Mouse (Mus musculus) kidney, postnatal 10 days (tissue): ENCODE results near the gene Cpa4.

Source experiments
- DNase-seq: peaks from one replicate; pipeline ENCODE4 v3.0.0; 2021; ENCODE audit warnings: mixed read lengths

The Cpa4 gene

DNA sequence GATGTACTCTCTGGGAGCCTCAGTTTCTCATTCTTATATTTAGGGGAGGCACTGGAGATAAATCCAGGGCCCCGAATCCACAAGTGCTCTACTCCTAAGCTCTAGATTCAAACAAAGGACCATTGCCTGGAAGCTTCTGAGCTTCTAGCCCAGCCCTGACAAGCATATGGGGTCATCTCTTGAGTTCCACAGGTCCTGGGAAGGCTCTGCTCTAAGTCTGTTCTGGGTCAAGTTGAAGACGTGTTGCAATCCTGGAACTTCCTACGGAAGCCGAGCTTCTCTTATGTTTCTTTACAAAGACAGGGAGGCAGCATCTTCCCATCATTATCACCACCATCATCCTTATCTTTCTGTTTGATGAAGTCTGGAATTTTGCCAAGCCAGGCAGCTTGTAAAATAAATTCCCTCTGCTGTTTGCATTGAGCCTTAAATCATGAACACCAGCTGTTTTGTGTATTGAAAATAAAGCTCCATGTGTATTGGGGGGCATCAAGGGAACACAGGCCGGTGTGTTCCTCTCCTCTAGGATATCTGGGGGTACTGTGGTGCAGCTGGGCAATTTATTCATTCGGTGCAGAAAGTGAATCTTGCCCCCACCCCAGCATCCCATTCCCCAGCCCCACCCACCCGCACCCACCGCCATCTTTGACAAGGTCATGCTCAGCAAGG is 28.2 kb downstream of the Cpa4 start:
- DNase-seq = no peak

DNA sequence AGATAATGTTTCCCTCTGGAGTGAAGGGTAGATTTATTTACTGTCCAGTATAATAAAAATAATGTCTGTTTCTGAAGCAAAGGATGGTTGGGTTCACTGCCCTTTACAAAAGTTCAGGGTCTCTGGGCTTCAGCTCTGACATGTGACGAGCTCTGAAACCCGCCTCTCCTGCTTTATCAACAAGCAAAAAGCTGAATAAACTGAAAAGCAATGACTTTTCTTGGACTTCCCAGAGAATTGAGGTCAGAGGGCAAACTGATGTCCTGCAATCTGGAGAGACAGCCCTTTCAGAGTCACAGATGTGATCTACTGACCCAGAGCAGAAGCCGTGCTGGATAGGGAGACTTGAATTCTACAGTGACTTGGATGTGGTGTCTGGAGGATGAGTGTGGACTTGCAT is 31.9 kb downstream of the Cpa4 start:
- DNase-seq = peak; percentile 39

DNA sequence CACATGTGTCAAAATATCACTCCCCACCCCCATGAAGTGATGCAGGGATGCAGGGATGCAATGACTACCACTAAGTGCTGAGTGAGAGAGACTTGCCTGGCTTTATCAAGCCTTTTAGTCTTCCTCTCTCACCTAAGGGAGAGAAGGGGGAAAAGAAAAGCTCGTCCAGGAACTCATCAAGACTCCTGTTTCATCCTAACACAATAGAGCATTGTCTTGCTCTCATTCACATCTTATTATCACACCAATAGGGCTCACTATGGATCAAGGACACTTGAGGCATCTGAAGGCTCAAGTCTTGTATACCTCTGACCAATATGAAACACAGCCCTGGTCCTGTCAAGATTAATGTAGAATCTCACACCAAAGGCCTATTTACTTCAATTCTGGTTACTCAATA is 32.8 kb downstream of the Cpa4 start:
- DNase-seq = no peak

DNA sequence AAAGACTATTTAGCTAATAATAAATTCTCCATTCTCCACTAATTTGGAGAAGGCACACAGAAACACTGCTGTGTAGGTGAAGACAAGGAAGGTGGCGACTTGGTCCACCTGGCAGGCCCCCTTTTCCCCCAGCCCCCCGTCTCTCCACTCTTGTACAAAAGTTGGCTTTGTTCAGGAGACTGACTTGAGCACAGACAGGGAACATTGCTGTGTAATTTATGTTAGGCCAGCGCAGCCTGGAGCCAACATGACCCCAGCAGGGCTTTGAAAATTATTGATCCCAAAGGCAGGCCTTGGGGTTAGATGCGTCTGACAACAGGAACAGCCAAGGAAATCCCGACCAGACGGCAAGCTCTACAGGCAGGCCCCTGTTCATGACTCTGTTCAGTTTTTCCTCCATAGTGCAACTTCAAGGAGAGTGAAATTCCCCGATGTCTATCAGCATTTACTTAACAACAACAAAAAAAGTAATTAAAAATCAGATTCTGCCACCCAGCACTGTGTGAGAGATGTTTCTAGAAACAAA is 36.2 kb downstream of the Cpa4 start:
- DNase-seq = no peak

DNA sequence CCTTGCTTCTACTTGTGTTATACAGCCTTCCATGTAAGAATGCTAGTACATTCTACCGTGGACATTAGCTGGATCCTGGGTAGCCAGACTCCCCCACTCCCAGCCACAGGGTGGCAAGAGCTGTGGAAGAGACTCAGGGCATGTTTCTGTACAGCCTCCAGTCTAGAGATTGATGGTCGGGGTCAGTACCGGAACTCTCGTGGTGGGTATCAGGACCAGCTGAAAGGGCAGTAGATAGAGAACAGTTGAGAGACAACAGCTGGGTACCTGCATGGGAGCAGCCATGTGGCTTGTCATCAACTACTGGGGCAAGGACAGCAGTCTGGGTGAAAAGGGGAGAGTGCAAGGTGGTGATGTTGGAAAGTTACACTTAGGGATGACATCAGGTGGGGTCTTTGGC is 36.9 kb downstream of the Cpa4 start:
- DNase-seq = no peak

DNA sequence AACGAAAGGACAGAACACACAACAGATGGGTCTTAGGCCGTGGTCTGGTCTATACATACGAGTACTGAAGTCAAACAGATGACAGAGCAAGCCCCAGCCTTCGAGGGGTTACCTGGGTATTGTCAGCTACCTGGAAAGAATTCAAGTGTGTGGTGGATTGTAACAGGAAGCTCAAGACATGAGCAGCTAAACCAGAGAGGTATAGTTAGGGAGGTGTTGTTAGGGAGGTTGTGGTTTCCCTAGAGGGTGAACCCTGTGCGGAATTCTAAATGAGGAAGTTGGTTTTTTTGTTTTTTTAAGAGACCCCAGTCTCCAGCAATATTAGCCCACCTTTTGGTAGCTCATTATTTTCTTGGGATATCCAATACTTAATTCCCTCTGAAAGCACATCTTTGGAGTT is 37.5 kb downstream of the Cpa4 start:
- DNase-seq = no peak

DNA sequence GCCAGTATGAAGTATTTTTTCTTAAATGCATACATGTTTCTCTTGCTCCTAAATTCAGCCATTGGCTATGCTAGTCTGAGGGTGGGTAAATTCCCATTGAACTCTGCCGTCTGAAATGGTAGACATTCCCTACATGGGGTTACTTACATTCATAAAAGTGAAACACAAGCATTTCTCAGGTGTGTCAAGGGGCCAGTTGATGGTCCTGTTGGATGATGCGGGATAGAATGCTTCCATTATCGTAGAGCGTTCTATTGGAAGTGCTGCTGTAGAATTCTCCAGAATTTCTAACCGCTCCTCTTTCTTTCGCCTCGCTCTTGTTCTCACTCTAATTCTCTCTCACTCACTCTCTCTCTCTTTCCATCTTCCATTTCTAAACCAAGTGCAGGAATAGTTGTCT is 42.5 kb downstream of the Cpa4 start, which contains the start of gene Cpa5:
Gene Cpa5, plus strand, starts transcription at position 301 of the 400 bp plus-strand sequence.
- DNase-seq = no peak

DNA sequence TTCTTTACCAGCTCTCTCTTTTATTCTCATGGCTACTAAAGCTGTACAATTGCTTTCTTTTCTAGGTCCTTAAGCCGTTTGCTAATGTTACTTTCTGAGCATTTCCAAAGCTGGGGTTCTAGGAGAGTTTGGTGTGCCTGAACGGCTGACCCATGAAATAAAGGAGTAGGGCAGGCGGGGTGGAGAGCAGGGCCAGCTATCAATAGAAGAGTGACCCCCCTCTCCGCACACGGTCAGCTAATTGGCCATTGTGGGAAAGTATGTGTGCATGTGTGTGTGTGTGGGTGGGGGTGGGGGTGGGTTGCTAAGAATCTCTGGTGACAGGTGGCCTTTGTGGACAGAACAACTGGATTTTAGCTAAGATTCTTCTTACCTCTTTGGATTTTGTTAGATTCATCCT is 43.0 kb downstream of the Cpa4 start:
- no peak for DNase-seq

DNA sequence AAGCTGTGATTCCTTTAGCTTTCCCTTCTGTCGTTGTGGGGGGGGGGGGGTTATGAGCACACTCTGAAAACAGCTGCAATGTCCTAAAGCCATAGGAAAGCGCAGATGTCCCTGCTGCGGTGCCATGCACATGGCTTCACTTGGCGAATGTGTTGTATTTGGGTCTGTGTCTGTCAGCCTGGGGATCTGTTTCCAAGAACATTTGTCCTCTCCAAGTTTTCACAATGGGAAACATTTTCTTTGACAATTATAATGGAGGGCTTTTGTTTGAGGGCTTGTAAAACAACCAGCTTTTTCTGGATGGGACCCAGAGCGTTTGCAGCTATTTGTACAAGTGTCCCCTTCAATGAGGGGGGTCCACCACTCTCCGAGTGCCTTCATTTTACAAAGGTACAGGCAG is 46.1 kb downstream of the Cpa4 start:
- DNase-seq = no peak

DNA sequence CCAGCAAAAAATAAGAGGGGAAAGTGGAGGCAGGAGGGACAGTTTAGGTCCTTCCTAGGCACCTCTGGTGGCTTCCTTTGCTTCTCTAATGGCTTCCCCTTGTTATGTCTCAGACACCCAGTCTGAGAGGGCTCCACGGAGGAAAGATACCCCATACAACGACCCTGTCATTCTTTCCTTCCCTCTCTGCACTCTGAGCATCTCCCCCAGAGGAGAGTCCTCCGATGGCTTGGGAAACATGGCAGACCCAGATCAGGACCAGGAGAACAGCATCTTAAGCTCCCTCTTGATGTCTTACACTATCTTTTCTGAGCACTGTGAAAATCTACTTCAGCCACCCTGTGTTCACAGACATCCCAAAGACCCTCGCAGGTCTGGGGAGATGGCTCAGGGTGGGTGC is 47.6 kb downstream of the Cpa4 start:
- no peak for DNase-seq

DNA sequence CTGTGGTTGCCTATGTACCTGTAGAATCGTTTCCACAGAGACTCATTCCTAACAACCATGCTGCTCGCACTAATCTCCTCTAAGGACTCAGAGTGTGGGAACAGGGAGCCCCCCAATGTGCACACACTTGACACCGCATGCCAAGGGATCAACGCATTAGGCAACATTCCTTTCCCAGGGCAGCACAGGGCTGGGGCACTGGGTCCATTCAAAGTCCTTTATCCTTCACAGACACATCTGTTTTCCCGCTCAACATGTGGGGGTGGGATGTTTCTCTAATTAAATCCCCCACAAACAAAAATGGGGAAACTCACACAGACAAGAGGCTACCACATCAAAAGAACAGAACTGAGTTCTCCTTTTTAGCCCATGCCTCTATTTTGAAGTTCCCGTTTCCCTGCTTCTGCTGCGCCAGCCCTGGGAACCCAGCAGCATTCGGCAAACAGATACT is 48.3 kb downstream of the Cpa4 start:
- DNase-seq = no peak

DNA sequence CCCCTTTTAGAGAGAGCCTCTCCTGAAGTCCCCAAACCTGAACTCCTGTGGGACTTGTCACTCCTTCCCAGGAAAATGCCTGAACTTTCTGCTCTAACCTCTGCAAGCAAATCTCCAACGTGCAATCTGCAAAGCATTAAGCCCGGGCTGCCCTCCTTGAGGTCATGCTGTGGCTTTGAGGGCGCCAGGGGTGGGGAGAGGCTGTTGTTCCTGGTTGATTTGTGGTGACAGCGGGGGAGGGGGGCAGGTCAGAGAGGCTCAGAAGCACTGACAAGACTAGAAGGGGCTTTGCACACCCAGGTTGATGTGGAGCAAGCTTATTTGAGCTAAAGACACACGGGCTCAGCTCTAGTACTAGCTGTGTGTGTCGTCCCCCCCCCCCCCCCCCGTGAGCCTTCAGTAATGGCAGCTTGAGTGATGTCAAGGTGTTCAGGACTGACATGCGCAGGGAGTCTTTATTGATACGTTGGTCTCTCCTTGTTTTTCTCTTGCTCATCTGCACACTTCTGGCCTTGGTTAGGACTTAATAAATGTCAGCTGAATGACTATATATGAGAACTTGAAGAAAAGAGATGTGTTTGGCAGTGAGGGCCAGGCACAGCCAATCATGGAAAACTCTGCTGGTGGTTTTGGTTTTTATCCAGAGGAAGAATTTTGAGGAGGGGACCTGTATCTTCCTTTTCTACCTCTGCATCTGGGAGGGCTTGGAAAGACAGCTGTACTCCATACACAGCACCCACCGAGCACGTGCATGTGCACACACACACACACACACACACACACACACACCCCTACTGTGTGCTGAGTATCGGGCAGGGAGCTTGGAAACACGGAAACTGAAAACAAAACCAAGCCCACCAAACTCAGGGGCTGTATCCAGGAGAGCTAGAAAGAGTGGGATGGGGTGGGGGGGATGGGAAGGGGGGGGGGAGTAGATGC is 49.1 kb downstream of the Cpa4 start:
- DNase-seq = peak; percentile 55

DNA sequence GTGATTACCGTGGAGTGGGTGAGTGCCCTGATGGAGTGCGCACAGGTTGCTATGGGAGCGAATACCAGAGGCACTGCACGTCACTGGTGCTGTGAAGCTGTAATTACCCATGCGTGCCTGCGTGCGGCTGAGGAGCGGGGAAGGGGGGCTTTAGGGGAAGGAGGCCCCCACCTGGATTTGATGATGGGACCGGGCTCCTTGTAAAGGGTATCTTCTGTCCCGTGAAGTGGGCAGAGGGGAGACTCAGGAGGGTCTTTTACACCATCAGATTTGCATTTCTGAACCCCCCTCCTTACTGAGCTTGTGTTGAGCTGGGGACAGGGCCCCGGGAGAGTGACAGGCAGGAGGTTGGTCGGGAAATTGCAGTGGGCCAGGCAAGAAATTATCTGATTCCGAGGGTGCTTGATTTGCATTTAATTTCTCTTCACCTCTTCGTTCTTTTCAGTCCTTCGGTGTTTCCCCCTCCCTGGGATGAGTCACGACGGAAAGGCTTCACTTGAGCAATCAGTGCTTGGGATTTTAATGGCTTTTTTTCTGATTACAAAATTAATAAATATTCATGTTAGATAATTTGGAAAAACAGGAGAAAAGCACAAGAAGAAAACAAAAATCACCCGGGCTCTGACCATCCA is 49.9 kb downstream of the Cpa4 start:
- no peak for DNase-seq

DNA sequence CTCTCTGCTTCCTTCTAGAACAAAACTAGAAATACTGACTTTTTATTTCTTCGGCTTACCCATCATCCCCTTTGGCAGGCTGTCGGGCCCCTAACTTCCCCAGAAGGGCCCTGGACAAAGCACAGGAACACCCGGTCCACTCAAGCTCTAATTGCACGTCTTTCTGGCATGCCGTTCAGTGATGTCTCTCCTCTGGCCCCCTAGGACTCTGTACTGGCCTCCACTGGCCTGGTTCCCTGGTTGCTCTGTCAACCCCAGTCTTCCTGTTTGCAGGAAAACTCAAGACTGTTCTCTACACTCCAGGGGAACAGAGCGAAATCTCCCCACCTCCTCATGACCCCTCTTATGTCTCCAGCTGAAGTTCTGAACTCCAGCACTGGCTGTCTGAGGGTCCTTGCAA is 50.6 kb downstream of the Cpa4 start:
- no peak for DNase-seq

DNA sequence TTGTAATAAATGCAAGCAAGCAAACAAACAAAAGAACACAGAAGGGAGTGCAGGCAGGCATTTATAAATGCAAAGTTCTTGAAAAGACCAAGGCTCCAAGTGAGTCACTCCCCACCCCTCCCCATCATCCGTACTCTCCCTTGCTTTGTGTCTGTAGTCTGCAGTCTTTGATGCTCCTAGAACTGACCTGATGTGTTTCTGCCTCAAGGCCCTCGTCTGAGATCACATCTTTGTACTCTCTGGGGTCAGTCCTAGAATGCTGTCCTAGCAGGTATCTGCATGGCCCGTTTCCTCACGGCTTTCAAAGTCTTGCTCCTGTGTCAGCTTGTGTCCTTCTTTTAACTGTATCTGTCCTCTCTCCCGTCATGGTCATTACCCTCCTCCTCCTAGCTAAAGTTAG is 51.4 kb downstream of the Cpa4 start:
- DNase-seq = no peak

DNA sequence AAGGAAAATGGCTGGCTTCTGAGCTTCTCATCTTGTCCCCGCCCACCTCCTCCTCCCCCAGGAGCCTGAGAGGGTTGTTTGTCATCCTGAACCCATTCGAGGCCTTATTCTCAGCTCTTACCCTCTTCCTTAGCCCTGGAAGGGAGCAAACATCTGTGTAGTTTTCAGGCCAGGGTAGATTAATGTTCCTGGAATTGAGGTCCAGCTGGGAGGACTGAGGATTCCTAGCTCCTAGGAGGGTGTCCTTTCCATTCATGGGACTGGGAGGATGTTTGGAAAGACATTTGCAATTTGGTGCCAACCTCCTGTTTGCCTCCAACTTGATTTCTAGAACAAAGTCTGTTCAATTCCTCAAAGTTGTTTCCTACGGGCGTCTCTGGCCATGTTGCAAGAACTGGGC is 52.4 kb downstream of the Cpa4 start:
- DNase-seq = no peak

DNA sequence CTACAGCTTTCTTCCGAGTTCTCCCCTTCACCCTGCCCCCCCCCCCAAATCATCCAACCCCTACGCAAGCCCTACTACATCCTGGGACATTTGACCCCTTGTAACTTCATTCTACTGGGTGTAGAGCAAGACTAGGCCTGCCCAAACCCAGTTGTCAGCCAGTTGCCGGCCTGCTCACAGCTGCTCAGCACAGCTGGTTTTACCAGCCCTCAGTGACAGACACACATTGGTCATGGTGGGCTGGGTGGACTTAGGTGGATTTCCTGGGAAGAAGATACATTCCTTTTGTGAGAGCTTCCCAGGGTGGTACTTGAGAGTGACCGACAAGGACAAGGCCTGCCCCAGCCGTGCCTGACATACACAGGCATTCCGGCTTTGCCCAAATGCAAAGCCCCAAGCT is 52.8 kb downstream of the Cpa4 start:
- DNase-seq = no peak

DNA sequence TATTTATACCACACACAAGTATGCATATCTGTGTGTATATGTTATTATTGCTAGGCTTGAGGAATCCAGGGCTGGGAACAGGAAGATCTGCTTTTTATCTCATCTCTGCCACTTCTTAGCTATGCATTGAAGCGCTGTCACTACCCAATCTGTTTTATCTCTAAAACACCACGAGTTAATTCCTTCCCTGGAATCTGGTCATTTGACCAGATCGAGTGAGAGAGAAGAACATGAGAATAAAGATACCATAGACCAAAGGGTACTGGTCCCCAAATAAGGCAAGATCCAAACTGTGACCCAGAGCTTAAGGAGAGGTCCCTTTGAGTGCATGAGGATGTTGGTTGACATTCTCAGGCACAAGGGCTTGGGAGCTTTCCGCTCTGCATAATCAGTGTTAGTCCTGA is 53.8 kb downstream of the Cpa4 start:
- no peak for DNase-seq

DNA sequence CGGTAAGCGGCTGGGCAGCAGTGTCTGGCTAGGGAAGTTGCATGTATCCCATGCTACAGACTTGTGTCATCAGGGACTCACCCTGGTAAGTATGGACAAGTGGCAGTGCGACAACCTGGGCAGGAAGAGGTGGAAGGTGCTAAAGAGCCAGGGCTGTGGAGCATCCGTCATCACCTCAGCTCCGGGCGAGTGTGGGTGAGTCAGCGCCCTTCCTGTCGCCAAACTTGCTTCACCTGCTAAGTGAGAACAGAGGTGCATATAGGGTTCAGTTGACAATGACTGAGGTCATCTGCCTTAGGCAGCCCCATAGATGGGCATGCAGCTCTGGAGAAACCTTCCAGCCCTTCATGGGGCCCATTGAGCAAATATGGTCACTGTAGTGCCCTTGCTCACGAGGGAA is 56.6 kb downstream of the Cpa4 start:
- no peak for DNase-seq

DNA sequence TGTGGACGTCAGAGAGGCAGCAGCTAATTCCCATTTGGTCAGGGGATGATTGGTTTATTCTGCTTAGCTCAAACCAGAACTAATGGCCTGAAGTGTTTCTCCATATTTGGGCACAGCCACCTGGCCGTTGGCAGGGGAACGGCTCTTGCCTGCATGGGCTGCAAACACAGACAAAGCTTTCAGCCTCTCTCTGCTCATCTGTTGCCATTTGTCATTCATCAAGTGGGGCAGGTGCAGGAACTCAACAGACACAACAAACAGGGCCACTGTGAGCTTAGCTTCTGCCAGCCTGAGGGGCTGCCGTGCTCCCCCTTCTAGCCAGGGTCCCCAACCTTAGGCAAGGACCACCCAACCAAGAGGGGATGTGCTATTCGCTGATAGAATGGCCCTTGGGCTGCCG is 60.0 kb downstream of the Cpa4 start:
- no peak for DNase-seq

DNA sequence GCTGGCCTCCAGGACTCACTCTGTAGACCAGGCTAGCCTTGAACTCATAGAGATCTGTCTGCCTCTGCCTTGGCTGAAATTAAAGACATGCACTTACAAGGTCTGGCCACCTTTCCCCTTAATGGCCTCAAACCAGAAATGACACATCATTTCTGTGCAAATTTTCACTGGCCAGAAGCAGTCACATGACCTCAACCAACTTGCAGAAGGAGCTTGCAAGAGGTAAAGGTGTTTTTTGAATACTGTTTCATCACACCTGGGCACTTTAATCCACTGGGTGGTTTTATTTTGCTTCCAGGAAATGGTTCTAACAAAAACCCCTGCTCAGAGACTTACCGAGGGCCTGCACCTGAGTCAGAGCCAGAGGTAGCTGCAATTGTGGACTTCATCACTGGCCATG is 61.8 kb downstream of the Cpa4 start:
- DNase-seq = no peak

DNA sequence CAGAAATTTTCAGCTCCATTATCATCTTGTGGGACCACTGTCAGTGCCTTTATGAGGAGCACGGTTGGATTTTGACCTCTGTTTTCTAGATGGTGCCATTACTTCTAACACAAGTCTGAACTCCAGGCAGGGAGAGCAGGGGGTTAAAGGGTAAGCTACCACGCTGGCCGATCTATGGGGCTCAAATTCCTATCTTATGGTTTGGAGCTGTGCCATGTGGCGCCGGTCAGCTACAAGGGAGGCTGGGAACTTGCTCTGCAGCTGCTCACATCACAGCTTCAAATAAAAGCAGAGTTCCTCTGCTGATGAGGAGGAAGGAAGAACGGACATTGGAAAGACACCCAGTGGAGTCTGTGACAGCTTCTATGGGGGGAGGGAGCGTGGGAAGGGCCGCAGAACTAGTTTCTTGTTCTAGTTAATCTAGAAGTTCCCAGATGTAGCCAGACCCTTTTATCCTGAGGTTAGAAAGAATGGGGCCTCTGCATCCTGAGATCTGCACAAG is 67.2 kb downstream of the Cpa4 start:
- no peak for DNase-seq

DNA sequence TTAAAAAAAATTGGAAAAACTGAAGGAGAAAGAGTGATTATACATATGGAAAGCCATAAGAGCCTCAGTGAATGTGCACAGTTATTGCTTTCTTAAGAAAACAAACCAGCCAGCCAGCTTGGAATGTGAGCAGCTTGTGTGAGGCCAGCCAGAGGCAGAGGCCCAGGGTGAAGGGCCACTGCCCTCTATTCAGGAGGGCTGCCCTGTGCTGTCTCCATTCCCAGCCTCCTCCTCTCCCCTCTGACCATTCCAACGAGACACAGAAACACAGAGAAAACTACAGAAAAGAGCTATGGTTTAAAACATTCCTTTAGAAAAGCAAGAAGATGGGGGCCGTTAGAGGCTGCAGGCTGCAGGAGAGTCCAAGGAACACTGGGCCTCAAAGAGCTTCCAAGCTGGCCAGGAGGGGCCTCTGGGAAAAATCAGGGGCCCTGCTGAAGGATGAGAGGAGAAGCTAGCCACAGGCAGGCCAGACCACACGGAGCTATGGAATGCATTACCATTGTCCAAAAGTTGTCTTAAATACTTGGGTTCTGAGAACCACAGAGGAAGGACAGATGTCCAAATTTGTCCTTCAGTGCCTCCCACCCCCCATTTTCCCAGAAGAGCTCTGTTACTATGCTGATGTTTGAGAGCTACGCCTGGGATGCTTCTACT is 68.1 kb downstream of the Cpa4 start:
- DNase-seq = no peak
